Mouse (Mus musculus): ENCODE measurements at regions not wholly inside any gene's neighbourhood (a gene's known extent, or its start where the extent isn't known, plus 50 kb on each side); places are given as distances from the start of the nearest gene placed in this dataset.

DNA sequence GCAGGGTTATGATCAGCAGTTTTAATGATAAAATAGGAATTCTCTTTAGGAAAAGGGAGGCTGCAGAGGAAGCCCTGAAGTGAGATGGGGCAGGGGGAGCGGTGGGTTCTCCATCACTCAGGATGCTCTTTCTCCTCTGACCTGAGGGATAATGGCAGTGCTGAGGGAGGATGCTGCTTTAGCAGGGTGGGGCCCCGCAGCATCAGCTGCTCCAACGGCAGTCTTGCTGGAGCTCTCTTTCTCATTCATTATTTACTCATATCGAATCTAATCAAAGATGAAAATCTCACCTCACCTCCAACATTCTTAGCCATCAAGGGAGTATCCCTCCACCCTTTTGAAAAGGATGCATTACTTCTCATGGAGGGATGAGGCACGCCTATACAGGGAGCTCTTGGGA, 141.7 kb downstream of the Gm11011 start:
- H3K4me1 ChIP-seq, result peaks cover 6% of the 10 kb centered on the region; the same call in 1 of the 2 replicates
- ATAC-seq (ENCODE audit: low FRiP score), result no peak
- no peaks in the 10 kb centered on the region for H3K9me3 ChIP-seq (replicated peaks)
- 63% methylated on average over 5 of the region's 5 CpGs for WGBS
- H3K27me3 ChIP-seq (replicated peaks), result no peaks in the 10 kb centered on the region
- H3K9ac ChIP-seq (replicated peaks), result no peak overlapping the region
- H3K4me2 ChIP-seq, result peak overlapping the region; percentile 21
- H3K27ac ChIP-seq (replicated peaks), result no peak overlapping the region
- H3K36me3 ChIP-seq, result no peaks in the 10 kb centered on the region
- H3K4me3 ChIP-seq (replicated peaks), result no peak overlapping the region

DNA sequence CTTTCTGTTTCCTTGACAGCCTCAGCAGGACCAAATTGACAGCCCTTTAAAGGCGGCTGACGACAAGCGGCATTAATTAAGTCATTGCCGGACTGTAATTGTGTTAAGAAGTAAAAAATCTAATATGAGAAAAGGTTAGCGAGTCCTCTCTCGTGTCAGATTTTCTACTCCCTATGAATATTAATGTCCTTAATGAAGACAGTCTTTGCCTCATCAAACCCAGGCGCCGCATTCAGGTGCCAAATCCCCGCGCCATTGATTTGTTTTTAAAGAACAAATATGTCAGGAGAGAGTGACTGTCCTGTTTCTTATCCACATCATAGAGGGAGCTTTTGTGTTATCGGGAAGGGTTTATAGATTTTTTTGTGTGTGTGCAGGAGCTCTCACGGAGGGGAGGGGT, 142.2 kb downstream of the Gm11011 start:
- no peaks in the 10 kb centered on the region for H3K36me3 ChIP-seq
- H3K4me1 ChIP-seq, result peaks cover 6% of the 10 kb centered on the region; the same call in 1 of the 2 replicates
- no peak overlapping the region for H3K9ac ChIP-seq (replicated peaks)
- peak overlapping the region; percentile 21 for H3K4me2 ChIP-seq
- no peak for ATAC-seq (ENCODE audit: low FRiP score)
- 45% methylated on average over 12 of the region's 12 CpGs for WGBS
- no peaks in the 10 kb centered on the region for H3K27me3 ChIP-seq (replicated peaks)
- H3K27ac ChIP-seq (replicated peaks), result no peak overlapping the region
- H3K4me3 ChIP-seq (replicated peaks), result no peak overlapping the region
- H3K9me3 ChIP-seq (replicated peaks), result no peaks in the 10 kb centered on the region

- Histone ChIP-seq H3K36me3 (no peaks in the 10 kb centered on the region), H3K4me3 (replicated peaks) (no peak overlapping the region), H3K9me3 (replicated peaks) (no peaks in the 10 kb centered on the region), H3K4me1 (peaks cover 6% of the 10 kb centered on the region; the same call in 1 of the 2 replicates), H3K9ac (replicated peaks) (no peak overlapping the region), H3K27me3 (replicated peaks) (no peaks in the 10 kb centered on the region), H3K4me2 (no peak overlapping the region), H3K27ac (replicated peaks) (no peak overlapping the region)
- WGBS, result 88% methylated on average over 8 of the region's 8 CpGs
- no peak for ATAC-seq (ENCODE audit: low FRiP score)
Observed at GRCm38 (mm10) chr2:169443271-169443670, 144.3 kb downstream of the Gm11011 start.

DNA sequence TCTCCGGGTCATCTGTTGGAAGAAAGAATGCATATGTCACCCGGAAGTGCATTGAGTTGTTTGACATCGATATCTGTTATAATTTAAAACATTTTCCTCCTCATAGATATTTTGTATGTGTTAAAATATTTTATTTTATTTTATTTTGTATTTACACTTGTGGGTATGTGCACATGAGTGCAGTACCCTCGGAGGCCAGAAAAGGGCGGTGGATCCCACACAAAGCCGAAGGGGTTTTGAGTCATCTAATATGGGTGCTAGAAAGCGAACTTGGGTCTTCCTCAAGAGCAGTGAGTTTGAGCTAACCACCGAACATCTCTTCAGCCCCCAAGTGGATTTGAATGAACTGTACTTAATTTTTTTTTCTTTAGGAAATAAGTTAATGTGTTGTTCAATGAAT, 156.0 kb downstream of the Gm11011 start:
- no peak for ATAC-seq (ENCODE audit: low FRiP score)
- H3K4me3 ChIP-seq (replicated peaks), result no peak overlapping the region
- no peak overlapping the region for H3K27ac ChIP-seq (replicated peaks)
- H3K36me3 ChIP-seq, result no peaks in the 10 kb centered on the region
- peaks cover 11% of the 10 kb centered on the region; the same call in 1 of the 2 replicates for H3K4me1 ChIP-seq
- no peaks in the 10 kb centered on the region for H3K27me3 ChIP-seq (replicated peaks)
- 99% methylated on average over 8 of the region's 8 CpGs for WGBS
- H3K4me2 ChIP-seq, result no peak overlapping the region
- H3K9me3 ChIP-seq (replicated peaks), result no peaks in the 10 kb centered on the region
- H3K9ac ChIP-seq (replicated peaks), result no peak overlapping the region

GRCm38 (mm10) chr2:169429411-169429810, 158.1 kb downstream of the Gm11011 start:
- 67% methylated on average over 7 of the region's 7 CpGs for WGBS
- no peak for ATAC-seq (ENCODE audit: low FRiP score)
- Histone ChIP-seq H3K27ac (replicated peaks) (no peak overlapping the region), H3K4me1 (peaks cover 11% of the 10 kb centered on the region; the same call in 1 of the 2 replicates), H3K9ac (replicated peaks) (no peak overlapping the region), H3K9me3 (replicated peaks) (no peaks in the 10 kb centered on the region), H3K27me3 (replicated peaks) (no peaks in the 10 kb centered on the region), H3K4me2 (no peak overlapping the region), H3K36me3 (no peaks in the 10 kb centered on the region), H3K4me3 (replicated peaks) (no peak overlapping the region)

DNA sequence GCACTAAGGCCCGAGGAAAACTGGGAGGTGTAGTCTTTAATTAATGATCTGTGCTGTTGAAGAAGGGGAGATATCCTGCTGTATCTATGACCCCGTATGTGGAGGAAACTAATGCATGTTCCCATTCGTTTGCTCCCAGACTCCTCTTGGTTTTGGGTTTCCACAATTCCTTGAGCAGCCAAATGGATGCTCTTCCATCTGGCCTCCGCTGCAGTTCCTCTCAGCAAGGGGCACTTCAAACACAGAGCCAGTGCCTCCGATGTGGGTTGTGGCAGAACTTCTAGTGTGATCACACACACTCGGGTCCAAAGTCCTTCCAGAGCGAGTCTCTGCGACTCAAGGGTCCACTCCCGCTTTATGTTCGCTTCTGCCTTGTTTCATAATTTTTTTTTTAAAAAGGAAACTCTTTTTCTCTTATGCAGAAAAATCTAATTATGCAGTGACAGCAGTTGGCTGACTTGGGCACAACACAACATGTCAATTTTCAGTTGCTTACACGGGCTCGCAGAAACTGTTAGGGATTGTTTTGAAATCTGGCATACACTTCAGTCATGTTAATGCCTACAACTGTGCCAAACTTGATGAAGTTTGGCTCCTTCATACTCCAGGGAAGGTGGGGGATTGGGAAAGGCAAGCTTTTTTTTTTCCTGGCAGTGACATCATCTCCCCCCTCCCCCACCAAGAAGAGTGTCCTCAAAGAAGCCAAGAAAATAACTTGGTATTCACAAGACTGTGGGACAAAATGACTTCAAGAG, 163.2 kb downstream of the Gm11011 start:
- H3K9ac ChIP-seq (replicated peaks), result no peak overlapping the region
- 77% methylated on average over 12 of the region's 12 CpGs for WGBS
- no peaks in the 10 kb centered on the region for H3K27me3 ChIP-seq (replicated peaks)
- no peak overlapping the region for H3K4me3 ChIP-seq (replicated peaks)
- H3K4me1 ChIP-seq, result peaks cover 13% of the 10 kb centered on the region; the same call in 1 of the 2 replicates
- no peak for ATAC-seq (ENCODE audit: low FRiP score)
- no peak overlapping the region for H3K4me2 ChIP-seq
- no peak overlapping the region for H3K27ac ChIP-seq (replicated peaks)
- no peaks in the 10 kb centered on the region for H3K9me3 ChIP-seq (replicated peaks)
- H3K36me3 ChIP-seq, result no peaks in the 10 kb centered on the region

DNA sequence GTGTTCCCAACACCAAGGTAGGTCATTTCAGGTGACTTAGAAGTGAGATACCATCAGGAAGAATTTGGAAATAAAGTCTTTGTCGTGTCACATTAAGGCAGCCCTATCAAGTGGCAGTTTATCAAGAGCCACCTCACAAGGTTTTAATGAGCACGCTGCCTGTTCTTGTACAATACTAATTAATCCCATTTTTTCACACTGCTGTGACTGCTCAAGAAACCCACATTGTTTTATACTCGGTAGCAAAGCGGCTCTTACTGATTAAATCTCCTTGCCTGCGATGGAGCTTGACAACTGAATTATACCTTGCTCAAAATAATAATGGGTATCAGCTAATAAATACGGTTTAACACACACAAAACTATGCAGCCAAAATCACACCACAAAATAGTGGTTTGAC, 175.2 kb downstream of the Gm11011 start:
- Histone ChIP-seq H3K9ac (replicated peaks) (no peak overlapping the region), H3K4me2 (no peak overlapping the region), H3K4me3 (replicated peaks) (no peak overlapping the region), H3K4me1 (peaks cover 9% of the 10 kb centered on the region), H3K9me3 (replicated peaks) (no peaks in the 10 kb centered on the region), H3K27ac (replicated peaks) (0 out of 2 replicates have a peak overlapping the region, but pooled peaks have one; percentile 14), H3K27me3 (replicated peaks) (no peaks in the 10 kb centered on the region), H3K36me3 (no peaks in the 10 kb centered on the region)
- no peak for ATAC-seq (ENCODE audit: low FRiP score)
- 45% methylated on average over 6 of the region's 6 CpGs for WGBS

DNA sequence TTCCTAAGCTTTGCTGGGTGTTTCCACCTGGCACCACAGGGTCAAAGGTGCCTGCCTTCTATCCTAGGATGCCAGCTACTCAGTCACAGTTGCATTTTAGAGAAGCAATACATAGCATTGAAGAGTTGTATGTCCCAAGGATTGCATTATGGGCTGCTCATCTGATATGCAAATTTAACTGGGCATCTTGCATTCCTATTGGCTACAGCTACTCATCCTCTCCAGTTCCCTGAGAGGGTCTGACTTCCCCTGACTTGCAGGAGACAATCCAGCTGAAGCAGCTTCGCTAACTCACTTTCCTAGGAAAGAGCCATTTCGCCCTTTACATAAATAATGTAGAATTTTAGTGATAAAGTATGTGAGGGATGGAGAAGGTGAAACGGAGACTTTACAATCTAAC, 177.5 kb downstream of the Gm11011 start:
- no peak for ATAC-seq (ENCODE audit: low FRiP score)
- 54% methylated on average over 3 of the region's 3 CpGs for WGBS
- H3K27ac ChIP-seq (replicated peaks), result no peak overlapping the region

GRCm38 (mm10) chr2:169404908-169405690, 182.4 kb downstream of the Gm11011 start:
- ATAC-seq (ENCODE audit: low FRiP score), result peak; percentile 94
- H3K36me3 ChIP-seq, result no peaks in the 10 kb centered on the region
- WGBS, result 11% methylated on average over 6 of the region's 6 CpGs
- H3K9me3 ChIP-seq (replicated peaks), result 0 out of 2 replicates have a peak, but pooled peaks cover 5% of the 10 kb centered on the region
- no peak overlapping the region for H3K9ac ChIP-seq (replicated peaks)
- H3K4me2 ChIP-seq, result peak overlapping the region; percentile 32; the same call in 1 of the 2 replicates
- no peaks in the 10 kb centered on the region for H3K27me3 ChIP-seq (replicated peaks)
- H3K27ac ChIP-seq (replicated peaks), result peak overlapping the region; percentile 88
- peaks cover 19% of the 10 kb centered on the region for H3K4me1 ChIP-seq
- H3K4me3 ChIP-seq (replicated peaks), result no peak overlapping the region

More for the DNA sequence above, 177.5 kb downstream of the Gm11011 start:
- Histone ChIP-seq H3K4me1 (peaks cover 16% of the 10 kb centered on the region), H3K4me3 (replicated peaks) (no peak overlapping the region), H3K27me3 (replicated peaks) (no peaks in the 10 kb centered on the region), H3K4me2 (no peak overlapping the region), H3K36me3 (no peaks in the 10 kb centered on the region), H3K9me3 (replicated peaks) (no peaks in the 10 kb centered on the region), H3K9ac (replicated peaks) (no peak overlapping the region)

- 0 out of 2 replicates have a peak, but pooled peaks cover 5% of the 10 kb centered on the region for H3K9me3 ChIP-seq (replicated peaks)
- peaks cover 14% of the 10 kb centered on the region for H3K4me1 ChIP-seq
- H3K4me3 ChIP-seq (replicated peaks), result no peak overlapping the region
- H3K36me3 ChIP-seq, result no peaks in the 10 kb centered on the region
- 14% methylated on average over 6 of the region's 6 CpGs for WGBS
- H3K27me3 ChIP-seq (replicated peaks), result no peaks in the 10 kb centered on the region
- H3K4me2 ChIP-seq, result no peak overlapping the region
- ATAC-seq (ENCODE audit: low FRiP score), result no peak
- H3K9ac ChIP-seq (replicated peaks), result no peak overlapping the region
- no peak overlapping the region for H3K27ac ChIP-seq (replicated peaks)
Observed at GRCm38 (mm10) chr2:169397758-169398157, 189.8 kb downstream of the Gm11011 start.

DNA sequence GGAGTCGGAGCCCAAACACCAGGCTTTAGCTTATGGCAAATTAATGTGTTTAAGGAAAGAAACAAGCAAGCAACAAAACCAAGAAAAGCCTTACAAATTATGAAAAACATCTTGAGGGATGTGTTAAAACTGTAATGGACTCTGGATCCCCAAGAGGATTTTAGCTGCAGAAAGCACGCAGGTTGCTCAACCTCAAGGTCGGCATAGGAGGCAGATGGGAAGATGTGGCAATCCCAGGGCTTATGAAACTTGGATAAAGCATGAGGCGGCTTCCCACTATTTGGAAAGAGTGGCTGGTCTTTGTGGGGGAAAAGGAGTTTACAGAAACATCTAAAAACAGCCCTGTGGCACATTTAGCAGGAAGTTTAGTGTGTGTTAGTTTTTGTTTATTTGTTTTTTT, 190.5 kb downstream of the Gm11011 start:
- peaks cover 14% of the 10 kb centered on the region for H3K4me1 ChIP-seq
- no peak overlapping the region for H3K9ac ChIP-seq (replicated peaks)
- no peak overlapping the region for H3K4me3 ChIP-seq (replicated peaks)
- no peak overlapping the region for H3K27ac ChIP-seq (replicated peaks)
- H3K36me3 ChIP-seq, result no peaks in the 10 kb centered on the region
- no peak for ATAC-seq (ENCODE audit: low FRiP score)
- H3K9me3 ChIP-seq (replicated peaks), result no peaks in the 10 kb centered on the region
- no peak overlapping the region for H3K4me2 ChIP-seq
- WGBS, result 65% methylated on average over 4 of the region's 4 CpGs
- H3K27me3 ChIP-seq (replicated peaks), result no peaks in the 10 kb centered on the region

DNA sequence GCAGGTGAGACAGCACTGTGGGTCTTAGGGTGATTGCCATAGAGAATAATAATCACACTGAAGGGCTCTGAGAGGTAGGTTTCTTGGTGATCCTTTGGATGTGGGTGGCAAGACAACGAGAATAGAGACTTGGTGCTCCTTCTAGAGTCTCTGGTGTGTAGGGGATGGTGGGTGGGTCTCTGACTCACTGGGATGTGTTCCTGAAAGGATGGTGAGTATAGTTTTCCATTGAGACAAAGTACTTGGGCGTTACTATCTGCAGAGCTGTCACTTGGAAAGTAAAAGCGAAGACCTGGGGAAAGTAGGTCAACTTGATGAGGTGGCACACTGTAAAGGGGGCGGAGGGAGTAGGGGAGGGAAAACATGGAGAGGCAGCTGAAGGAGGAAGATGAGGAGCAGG, 191.3 kb downstream of the Gm11011 start:
- no peak overlapping the region for H3K4me2 ChIP-seq
- H3K9ac ChIP-seq (replicated peaks), result no peak overlapping the region
- no peak overlapping the region for H3K27ac ChIP-seq (replicated peaks)
- no peaks in the 10 kb centered on the region for H3K27me3 ChIP-seq (replicated peaks)
- H3K9me3 ChIP-seq (replicated peaks), result no peaks in the 10 kb centered on the region
- peaks cover 14% of the 10 kb centered on the region for H3K4me1 ChIP-seq
- 93% methylated on average over 4 of the region's 4 CpGs for WGBS
- no peak for ATAC-seq (ENCODE audit: low FRiP score)
- no peak overlapping the region for H3K4me3 ChIP-seq (replicated peaks)
- no peaks in the 10 kb centered on the region for H3K36me3 ChIP-seq
